Mouse (Mus musculus) liver, embryonic 11.5 days (tissue): ENCODE measurements around the gene Slc25a33. TPM values are rescaled to one million over a fixed set of nuclear protein-coding genes. Genes with fewer than 3 reads are reported as not detected.
"Not testable (repeated sequence)": the region's sequence is repeated elsewhere in the genome, so short reads cannot be mapped to it uniquely, and the experiment has no call there.

ENCODE experiments used
- ATAC-seq: fragments of 200-750 bp; cut with Nextera tagmentation; replicated peaks from 2 replicates; pipeline ENCODE4 v1.8.0; 2017; ENCODE audit warnings: moderate number of reproducible peaks, mild to moderate bottlenecking, moderate TSS enrichment, moderate library complexity; ENCODE audit not compliant: low FRiP score
- DNase-seq: peaks from one replicate; pipeline ENCODE4 v3.0.0-alpha.2; 2017; ENCODE audit warnings: low spot score
- H3K27ac ChIP-seq: fragments of 300-500 bp; sonication (generic); 2 replicates; pipeline ENCODE4 v1.5.1; 2014; ENCODE audit warnings: mild to moderate bottlenecking, low read depth, low read length, control low read depth
- H3K27me3 ChIP-seq: fragments of 300-500 bp; sonication (generic); replicated peaks from 2 replicates; pipeline ENCODE4 v1.6.1; 2014; ENCODE audit warnings: low read length, mixed read lengths; ENCODE audit not compliant: control insufficient read depth, insufficient read depth
- H3K36me3 ChIP-seq: fragments of 300-500 bp; sonication (generic); 2 replicates; pipeline ENCODE4 v1.6.1; 2014; ENCODE audit warnings: mild to moderate bottlenecking, low read length, moderate library complexity, mixed read lengths; ENCODE audit not compliant: control insufficient read depth, insufficient read depth
- H3K4me1 ChIP-seq: fragments of 300-500 bp; sonication (generic); replicated peaks from 2 replicates; pipeline ENCODE4 v1.6.1; 2014; ENCODE audit warnings: low read length, mixed read lengths; ENCODE audit not compliant: control insufficient read depth, insufficient read depth
- H3K4me2 ChIP-seq: fragments of 300-500 bp; sonication (generic); 2 replicates; pipeline ENCODE4 v1.6.1; 2014; ENCODE audit warnings: mild to moderate bottlenecking, control low read depth, moderate library complexity
- H3K4me3 ChIP-seq: fragments of 300-500 bp; sonication (generic); 2 replicates; pipeline ENCODE4 v1.5.1; 2014; ENCODE audit warnings: low read depth, low read length, control low read depth
- H3K9ac ChIP-seq: fragments of 300-500 bp; sonication (generic); 2 replicates; pipeline ENCODE4 v1.6.1; 2014; ENCODE audit warnings: low read depth, low read length, control low read depth
- H3K9me3 ChIP-seq: fragments of 300-500 bp; sonication (generic); 2 replicates; pipeline ENCODE4 v1.6.1; 2016; ENCODE audit warnings: low read length, inconsistent platforms, mixed read lengths; ENCODE audit not compliant: control insufficient read depth
- WGBS: fragments of 180-500 bp; shearing (Covaris S2); extraction: QIAGEN DNeasy Blood & Tissue Kit; methylation state at CpG from one replicate; pipeline ENCODE4 v1.1.7; 2014; 5-methylcytosine and 5-hydroxymethylcytosine counted together
- polyA plus RNA-seq: library from polyadenylated mRNA; unstranded; fragments of >200 nt; fragmentation: Nextera tagmentation; extraction: Ambion mirVana; gene quantifications from 2 replicates; pipeline ENCODE4 v1.2.1, GENCODE M21; 2014

Gene Slc25a33
- polyA plus RNA-seq, 1 experiment from 2014 or later, result 23.2 TPM

GRCm38 (mm10) chr4:149758423-149758822 is 15.7 kb downstream of the Slc25a33 start:
- H3K36me3 ChIP-seq, result peaks cover 2% of the 10 kb centered on the region; the same call in 1 of the 2 replicates
- H3K9ac ChIP-seq, result no peak overlapping the region
- no peaks in the 10 kb centered on the region for H3K27me3 ChIP-seq
- no peak for DNase-seq
- 80% methylated on average over 6 of the region's 6 CpGs for WGBS
- H3K4me1 ChIP-seq, result no peaks in the 10 kb centered on the region
- no peak for ATAC-seq
- H3K4me3 ChIP-seq, result no peak overlapping the region
- H3K27ac ChIP-seq, result no peak overlapping the region
- no peak overlapping the region for H3K4me2 ChIP-seq
- no peaks in the 10 kb centered on the region for H3K9me3 ChIP-seq

- H3K27me3 ChIP-seq, H3K9me3 ChIP-seq, DNase-seq, H3K36me3 ChIP-seq, H3K27ac ChIP-seq, ATAC-seq, H3K4me1 ChIP-seq, H3K4me3 ChIP-seq, H3K9ac ChIP-seq, H3K4me2 ChIP-seq: not testable (repeated sequence)
- WGBS, result 77% methylated on average over 7 of the region's 7 CpGs
Measured at GRCm38 (mm10) chr4:149756546-149756945, 17.5 kb downstream of the Slc25a33 start.

- Histone ChIP-seq H3K9ac (no peak overlapping the region), H3K36me3 (peaks cover 8% of the 10 kb centered on the region; the same call in 1 of the 2 replicates), H3K4me1 (peaks cover 4% of the 10 kb centered on the region; the same call in 1 of the 2 replicates), H3K4me3 (no peak overlapping the region), H3K9me3 (no peaks in the 10 kb centered on the region), H3K27me3 (no peaks in the 10 kb centered on the region), H3K4me2 (no peak overlapping the region), H3K27ac (no peak overlapping the region)
- DNase-seq, result no peak
- no peak for ATAC-seq
- 79% methylated on average over 3 of the region's 3 CpGs for WGBS
Measured at GRCm38 (mm10) chr4:149752836-149753235, 21.2 kb downstream of the Slc25a33 start.

GRCm38 (mm10) chr4:149752124-149752799 is 21.8 kb downstream of the Slc25a33 start:
- Histone ChIP-seq H3K9me3 (no peaks in the 10 kb centered on the region), H3K27ac (no peak overlapping the region), H3K4me3 (no peak overlapping the region), H3K36me3 (peaks cover 8% of the 10 kb centered on the region; the same call in 1 of the 2 replicates), H3K9ac (no peak overlapping the region), H3K4me1 (peaks cover 4% of the 10 kb centered on the region; the same call in 1 of the 2 replicates), H3K4me2 (no peak overlapping the region), H3K27me3 (no peaks in the 10 kb centered on the region)
- no peak for ATAC-seq
- DNase-seq, result no peak
- WGBS, result 49% methylated on average over 17 of the region's 17 CpGs

GRCm38 (mm10) chr4:149750671-149751070 is 23.4 kb downstream of the Slc25a33 start:
- no peak overlapping the region for H3K4me3 ChIP-seq
- H3K4me2 ChIP-seq, result no peak overlapping the region
- ATAC-seq (no peak), DNase-seq (no peak)
- H3K27me3 ChIP-seq, result no peaks in the 10 kb centered on the region
- H3K9me3 ChIP-seq, result no peaks in the 10 kb centered on the region
- peaks cover 4% of the 10 kb centered on the region; the same call in 1 of the 2 replicates for H3K4me1 ChIP-seq
- H3K9ac ChIP-seq, result no peak overlapping the region
- 55% methylated on average over 5 of the region's 5 CpGs for WGBS
- H3K36me3 ChIP-seq, result peaks cover 7% of the 10 kb centered on the region; the same call in 1 of the 2 replicates
- no peak overlapping the region for H3K27ac ChIP-seq

GRCm38 (mm10) chr4:149749663-149750015 is 24.4 kb downstream of the Slc25a33 start:
- H3K27ac ChIP-seq, H3K36me3 ChIP-seq, DNase-seq, H3K9ac ChIP-seq, ATAC-seq, H3K4me1 ChIP-seq, H3K9me3 ChIP-seq, H3K4me3 ChIP-seq, H3K4me2 ChIP-seq, H3K27me3 ChIP-seq: not testable (repeated sequence)
- 94% methylated on average over 3 of the region's 3 CpGs for WGBS

- Histone ChIP-seq H3K36me3 (peaks cover 7% of the 10 kb centered on the region; the same call in 1 of the 2 replicates), H3K9ac (no peak overlapping the region), H3K27me3 (no peaks in the 10 kb centered on the region), H3K9me3 (no peaks in the 10 kb centered on the region), H3K4me1 (peaks cover 4% of the 10 kb centered on the region; the same call in 1 of the 2 replicates), H3K4me2 (no peak overlapping the region), H3K4me3 (no peak overlapping the region), H3K27ac (no peak overlapping the region)
- 93% methylated on average over 18 of the region's 18 CpGs for WGBS
- ATAC-seq (no peak), DNase-seq (no peak)
Measured at GRCm38 (mm10) chr4:149749003-149749662, 24.9 kb downstream of the Slc25a33 start.

- Histone ChIP-seq H3K4me2 (no peak overlapping the region), H3K36me3 (peaks cover 15% of the 10 kb centered on the region), H3K27ac (no peak overlapping the region), H3K4me3 (no peak overlapping the region), H3K9me3 (no peaks in the 10 kb centered on the region), H3K4me1 (no peaks in the 10 kb centered on the region), H3K9ac (no peak overlapping the region), H3K27me3 (no peaks in the 10 kb centered on the region)
- no peak for ATAC-seq
- no peak for DNase-seq
- 74% methylated on average over 7 of the region's 7 CpGs for WGBS
Measured at GRCm38 (mm10) chr4:149744119-149744518, 30.0 kb downstream of the Slc25a33 start.
